Mouse (Mus musculus) splenic B cell, adult 2 months (primary cell): ENCODE data around the gene Cfap97d1.
A peak's percentile ranks its signal among the peaks of the same experiment; 100 is the strongest.

Source experiments
- DNase-seq: peaks from one replicate; pipeline ENCODE4 v3.0.0-alpha.2; 2011; ENCODE audit warnings: low read depth, low spot score
- H3K27me3 ChIP-seq: 2 replicates; pipeline ENCODE4 v1.6.1; 2012; ENCODE audit warnings: mild to moderate bottlenecking, low read length, moderate library complexity, mixed read lengths; ENCODE audit not compliant: control insufficient read depth, poor library complexity, insufficient read depth, severe bottlenecking
- H3K36me3 ChIP-seq: 2 replicates; pipeline ENCODE4 v1.6.1; 2012; ENCODE audit warnings: mild to moderate bottlenecking, low read length, moderate library complexity, mixed read lengths; ENCODE audit not compliant: control insufficient read depth, poor library complexity, insufficient read depth, severe bottlenecking

Gene Cfap97d1

GRCm38 (mm10) chr11:102027361-102028017, 43.4 kb downstream of the Cfap97d1 start:
- no peaks in the 10 kb centered on the region; the same call in 1 of the 2 replicates for H3K36me3 ChIP-seq
- peak; percentile 3 for DNase-seq
- H3K27me3 ChIP-seq, result no peaks in the 10 kb centered on the region; the same call in 1 of the 2 replicates

- H3K27me3 ChIP-seq, result no peaks in the 10 kb centered on the region; the same call in 1 of the 2 replicates
- DNase-seq, result no peak
- no peaks in the 10 kb centered on the region; the same call in 1 of the 2 replicates for H3K36me3 ChIP-seq
These were observed 44.2 kb downstream of the Cfap97d1 start, which contains the start of gene Mpp3 for GRCm38 (mm10) chr11:102028087-102028816. Gene Mpp3 (minus strand): TSS chr11:102028461.

GRCm38 (mm10) chr11:102029304-102029703, 45.2 kb downstream of the Cfap97d1 start:
- no peak for DNase-seq
- Histone ChIP-seq H3K36me3 (no peaks in the 10 kb centered on the region), H3K27me3 (no peaks in the 10 kb centered on the region; the same call in 1 of the 2 replicates)

GRCm38 (mm10) chr11:102029966-102030365, 45.9 kb downstream of the Cfap97d1 start:
- no peaks in the 10 kb centered on the region for H3K36me3 ChIP-seq
- no peak for DNase-seq
- no peaks in the 10 kb centered on the region; the same call in 1 of the 2 replicates for H3K27me3 ChIP-seq

GRCm38 (mm10) chr11:102031149-102031548, 47.1 kb downstream of the Cfap97d1 start:
- H3K36me3 ChIP-seq, result no peaks in the 10 kb centered on the region
- DNase-seq, result no peak
- no peaks in the 10 kb centered on the region; the same call in 1 of the 2 replicates for H3K27me3 ChIP-seq

GRCm38 (mm10) chr11:102033055-102033591, 49.0 kb downstream of the Cfap97d1 start:
- DNase-seq, result no peak
- H3K36me3 ChIP-seq, result no peaks in the 10 kb centered on the region
- no peaks in the 10 kb centered on the region for H3K27me3 ChIP-seq

GRCm38 (mm10) chr11:102034887-102035286, 50.8 kb downstream of the Cfap97d1 start:
- H3K27me3 ChIP-seq, result no peaks in the 10 kb centered on the region
- DNase-seq, result no peak

GRCm38 (mm10) chr11:102035456-102035960, 51.4 kb downstream of the Cfap97d1 start:
- H3K27me3 ChIP-seq, result no peaks in the 10 kb centered on the region
- no peak for DNase-seq
- no peaks in the 10 kb centered on the region for H3K36me3 ChIP-seq

More at GRCm38 (mm10) chr11:102034887-102035286, 50.8 kb downstream of the Cfap97d1 start:
- H3K36me3 ChIP-seq, result no peaks in the 10 kb centered on the region

- Histone ChIP-seq H3K27me3 (no peaks in the 10 kb centered on the region), H3K36me3 (no peaks in the 10 kb centered on the region)
- no peak for DNase-seq
These were observed 52.3 kb downstream of the Cfap97d1 start for GRCm38 (mm10) chr11:102036336-102036735.

GRCm38 (mm10) chr11:102037789-102038188, 53.7 kb downstream of the Cfap97d1 start:
- Histone ChIP-seq H3K36me3 (no peaks in the 10 kb centered on the region), H3K27me3 (no peaks in the 10 kb centered on the region)
- no peak for DNase-seq

- Histone ChIP-seq H3K27me3 (no peaks in the 10 kb centered on the region), H3K36me3 (no peaks in the 10 kb centered on the region)
- no peak for DNase-seq
These were observed 55.5 kb downstream of the Cfap97d1 start for GRCm38 (mm10) chr11:102039487-102040137.

- no peaks in the 10 kb centered on the region for H3K27me3 ChIP-seq
- no peaks in the 10 kb centered on the region for H3K36me3 ChIP-seq
- peak; percentile 80 for DNase-seq
These were observed 56.1 kb downstream of the Cfap97d1 start for GRCm38 (mm10) chr11:102040138-102040524.

- H3K36me3 ChIP-seq, result no peaks in the 10 kb centered on the region
- peak; percentile 17 for DNase-seq
These were observed 56.6 kb downstream of the Cfap97d1 start for GRCm38 (mm10) chr11:102040646-102041045.

GRCm38 (mm10) chr11:102041350-102041949, 57.4 kb downstream of the Cfap97d1 start, which contains the start of gene Cd300lg:
Gene Cd300lg (plus strand): TSS chr11:102041509.
- H3K36me3 ChIP-seq, result no peaks in the 10 kb centered on the region
- no peak for DNase-seq
- H3K27me3 ChIP-seq, result no peaks in the 10 kb centered on the region

More at GRCm38 (mm10) chr11:102040646-102041045, 56.6 kb downstream of the Cfap97d1 start:
- no peaks in the 10 kb centered on the region for H3K27me3 ChIP-seq
